Mouse (Mus musculus): ENCODE measurements around the gene Ptprd.

DNA sequence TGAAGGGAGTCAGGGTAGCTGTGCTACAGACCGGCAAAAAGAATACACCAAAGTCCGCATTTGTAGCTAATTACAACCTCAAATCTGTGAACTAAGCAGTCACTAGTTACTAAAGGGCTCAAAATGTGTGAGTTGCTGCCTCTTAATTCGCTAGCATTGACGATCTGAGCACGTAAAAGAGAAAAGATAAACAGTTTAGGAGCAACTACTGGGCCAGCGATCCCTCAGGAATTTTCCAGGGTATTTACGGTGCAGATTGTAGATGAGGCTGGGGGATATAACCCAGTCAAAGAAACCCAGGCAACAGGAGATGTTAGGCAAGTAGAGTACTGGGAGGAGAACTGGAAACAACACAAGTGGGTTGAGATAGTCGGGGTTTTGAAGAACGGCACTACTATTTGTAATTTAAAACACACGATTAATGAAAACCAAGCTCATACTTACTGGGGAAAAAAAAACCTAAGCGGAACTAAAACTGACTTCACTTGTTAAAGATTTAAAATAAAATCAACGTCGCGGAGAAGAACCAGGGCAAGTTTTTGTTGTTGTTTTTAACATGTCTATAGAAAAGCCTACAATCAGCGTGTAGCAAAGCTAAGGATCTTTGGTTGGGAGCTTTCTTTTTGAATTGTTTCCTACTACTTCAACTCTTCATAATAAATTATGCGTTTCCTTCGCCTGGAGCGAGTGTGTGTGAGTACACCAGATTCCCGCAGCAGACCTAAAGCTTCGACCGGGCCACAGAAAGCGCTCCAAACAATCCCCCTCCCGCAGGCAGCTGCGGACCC, 1762.9 kb downstream of the Ptprd start:
- TF ChIP-seq CTCF (IDR thresholded peaks at IDR 0.05) (no peak), EP300 (IDR thresholded peaks at IDR 0.05) (no peak)

All from lung, postnatal 0 days (tissue).